In genomic region chr9:96892546-96892945, GRCm38 (mm10) we compare ENCODE assay signal across 8 mouse cellular contexts. TPM values are rescaled to one million over a fixed set of nuclear protein-coding genes. Genes with fewer than 3 reads are reported as not detected.
DNase-seq lines count a peak whose midpoint lies in the region; ATAC-seq lines count a peak whose summit lies in the region.

TSS of gene Pxylp1 (minus strand) at chr9:96892669.

- no peak for ATAC-seq in lung, embryonic 15.5 days (ENCODE audit: borderline replicate concordance, extremely low read depth, low FRiP score, low TSS enrichment)
- ATAC-seq in heart, embryonic 11.5 days (replicated peaks; ENCODE audit: insufficient number of reproducible peaks, low FRiP score, low TSS enrichment), result no peak
- no peak for ATAC-seq in neural tube, embryonic 12.5 days (ENCODE audit: low FRiP score, low read depth)

- no peak within 1 kb of the TSS for H3K4me3 ChIP-seq in lung, embryonic 15.5 days
- no peak within 1 kb of the TSS for H3K4me3 ChIP-seq in heart, embryonic 11.5 days (ENCODE audit: low read depth, low read length)
- no peak within 1 kb of the TSS for H3K4me3 ChIP-seq in neural tube, embryonic 12.5 days

- no peak within 1 kb of the TSS for H3K27ac ChIP-seq in lung, embryonic 15.5 days
- no peak within 1 kb of the TSS for H3K27ac ChIP-seq in heart, embryonic 11.5 days (ENCODE audit: low read depth, low read length)
- H3K27ac ChIP-seq in neural tube, embryonic 12.5 days, result no peak within 1 kb of the TSS

- no peaks in the 10 kb centered on the region for H3K36me3 ChIP-seq in lung, embryonic 15.5 days
- H3K36me3 ChIP-seq in heart, embryonic 11.5 days (ENCODE audit: control insufficient read depth, insufficient read depth, low read length), result no peaks in the 10 kb centered on the region
- no peaks in the 10 kb centered on the region for H3K36me3 ChIP-seq in neural tube, embryonic 12.5 days

- H3K4me1 ChIP-seq in lung, embryonic 15.5 days, result 0 out of 2 replicates have a peak, but pooled peaks cover 7% of the 10 kb centered on the region
- peaks cover 7% of the 10 kb centered on the region for H3K4me1 ChIP-seq in heart, embryonic 11.5 days (ENCODE audit: control insufficient read depth, insufficient read depth, low read length)
- H3K4me1 ChIP-seq in neural tube, embryonic 12.5 days, result peaks cover 33% of the 10 kb centered on the region

- peaks cover 23% of the 10 kb centered on the region; the same call in 1 of the 2 replicates for H3K27me3 ChIP-seq in lung, embryonic 15.5 days
- peaks cover 9% of the 10 kb centered on the region for H3K27me3 ChIP-seq in heart, embryonic 11.5 days (ENCODE audit: control insufficient read depth, insufficient read depth, low read length)
- 0 out of 2 replicates have a peak, but pooled peaks cover 5% of the 10 kb centered on the region for H3K27me3 ChIP-seq in neural tube, embryonic 12.5 days (replicated peaks)

- H3K9ac ChIP-seq in lung, embryonic 15.5 days, result no peak within 1 kb of the TSS
- no peak within 1 kb of the TSS for H3K9ac ChIP-seq in heart, embryonic 11.5 days (ENCODE audit: low read depth, low read length)
- H3K9ac ChIP-seq in neural tube, embryonic 12.5 days, result no peak within 1 kb of the TSS

- no peak for DNase-seq in lung, postnatal 4 days
- no peak for DNase-seq in layer of hippocampus, postnatal 14 days (ENCODE audit: low spot score in 2 of 2)
- no peak for DNase-seq in cerebellum, adult 11 months
- DNase-seq in gastrocnemius, adult 8-10 months (ENCODE audit: low spot score in 2 of 2), result no peak
- no peak for DNase-seq in thymus, postnatal 0 days (ENCODE audit: low spot score)

- 9% methylated on average over 3 of the region's 3 CpGs for WGBS in lung, embryonic 15.5 days
- WGBS in heart, embryonic 11.5 days (ENCODE audit: insufficient replicate concordance), result 29% methylated on average over 3 of the region's 3 CpGs
- WGBS in neural tube, embryonic 12.5 days, result 10% methylated on average over 3 of the region's 3 CpGs

- no peaks in the 10 kb centered on the region for H3K9me3 ChIP-seq in lung, embryonic 15.5 days
- no peaks in the 10 kb centered on the region for H3K9me3 ChIP-seq in heart, embryonic 11.5 days (replicated peaks; ENCODE audit: control insufficient read depth, low read length)
- no peaks in the 10 kb centered on the region for H3K9me3 ChIP-seq in neural tube, embryonic 12.5 days

- no peak within 1 kb of the TSS for H3K4me2 ChIP-seq in lung, embryonic 15.5 days
- no peak within 1 kb of the TSS for H3K4me2 ChIP-seq in heart, embryonic 11.5 days
- H3K4me2 ChIP-seq in neural tube, embryonic 12.5 days (replicated peaks), result no peak within 1 kb of the TSS

RNA-seq across cellular contexts. Expression of gene Pxylp1, which starts in this region (rescaled TPM):
- 15.0 and 16.2 TPM in 2 replicates for polyA plus RNA-seq in lung, embryonic 15.5 days (2015; fragmentation: Nextera tagmentation; extraction: Ambion mirVana)
- 31.3 and 33.7 TPM in 2 replicates for polyA plus RNA-seq in heart, embryonic 11.5 days (2014; fragmentation: Nextera tagmentation; extraction: Ambion mirVana)
- 10 to 100 TPM; 14.5 to 16.3 TPM for total RNA-seq in layer of hippocampus, postnatal 14 days (2021)
- polyA plus RNA-seq in neural tube, embryonic 12.5 days (2016; fragmentation: Nextera tagmentation; extraction: Ambion mirVana), result 41.2 and 42.6 TPM in 2 replicates
- 1 to 10 TPM in 2 of 4 experiments, under 1 TPM in 2; 0.80 to 1.4 (median 1.1) TPM for total RNA-seq in gastrocnemius, adult 8-10 months (2022)
- polyA plus RNA-seq in thymus, postnatal 0 days (2015; fragmentation: Nextera tagmentation; extraction: Ambion mirVana), result 5.2 and 7.5 TPM in 2 replicates

Comparison
In these comparisons a context has a peak if more than half of its experiments do, and no peak if none do; other contexts are left out.
1. RNA of gene Pxylp1 (total RNA-seq): 14.5 to 16.3 TPM in layer of hippocampus, postnatal 14 days; 0.80 to 1.4 TPM in gastrocnemius, adult 8-10 months; every median in the first group is over 4 times any median in the second.